Mouse (Mus musculus) adrenal gland (tissue): ENCODE results near the gene Inhbe.

Experiments
- intact Hi-C: fragments of 180-260 bp; cut with DNase I; formaldehyde crosslinking; loops from one replicate; pipeline ENCODE4 v1.15.1; 2025
- long read RNA-seq, 2 experiments: library from polyadenylated mRNA; unstranded; transcript quantifications; one replicate each; pipeline ENCODE4 v2.0.0; 2020; ENCODE audit warnings: borderline replicate concordance in 1 of 2; ENCODE audit not compliant: insufficient replicate concordance in 1 of 2

The Inhbe gene
- long read RNA-seq, experiment 1, result 0 reads
- long read RNA-seq, experiment 2, result 0 reads

DNA sequence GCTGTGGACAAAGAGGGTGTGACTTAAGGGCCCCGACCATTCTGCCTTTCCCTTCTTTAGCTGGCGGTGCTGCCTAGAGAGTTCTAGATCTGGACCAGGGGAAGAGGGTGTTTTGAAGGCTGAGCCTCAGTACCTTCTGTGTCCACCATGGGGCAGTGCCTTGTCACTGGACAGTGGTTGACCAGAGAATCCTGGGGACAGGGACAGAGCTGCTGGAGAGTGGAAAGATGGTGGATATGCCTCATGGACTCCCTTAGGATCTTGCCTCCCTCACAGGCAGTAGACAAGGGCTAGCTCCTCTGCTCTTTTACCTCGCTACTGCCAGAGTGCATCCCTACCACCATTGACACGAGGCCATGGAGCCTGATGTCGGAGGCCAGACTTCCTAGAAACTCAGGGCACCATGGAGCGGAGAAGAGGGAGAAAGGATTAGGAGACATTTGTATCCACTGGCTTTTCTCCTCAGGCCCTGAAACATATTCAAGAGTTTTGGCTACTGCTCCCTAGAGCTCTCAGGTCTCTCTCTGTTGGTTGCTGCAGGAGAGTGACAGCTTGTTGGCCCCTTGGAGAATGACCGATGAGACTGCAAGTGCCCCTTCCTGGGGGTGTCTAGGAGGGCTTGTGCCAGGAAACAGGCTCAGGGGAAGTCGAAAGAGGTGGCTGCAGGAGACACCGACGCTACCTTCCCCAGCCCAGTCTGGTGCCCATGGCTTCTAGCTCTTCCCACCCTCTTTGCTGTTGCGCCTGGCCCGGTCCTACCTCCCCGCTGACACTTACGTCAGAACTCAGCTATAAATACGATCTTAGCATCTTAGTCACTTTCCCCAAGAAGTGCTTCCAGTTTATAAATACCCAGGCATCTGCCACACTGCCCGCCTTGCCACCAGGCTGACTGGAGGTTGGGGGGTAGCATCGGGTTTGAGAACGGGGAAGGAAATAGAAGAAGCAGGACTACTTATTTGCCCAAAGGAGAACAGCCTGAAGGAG is at the start of gene Inhbe:
Gene Inhbe (minus strand): TSS at position 503 of the 987 bp plus-strand sequence.
- intact Hi-C loops, result loop anchor here (5.0 kb wide), 2 partner anchors 93 to 113 kb away; no protein-coding TSS in a partner anchor

DNA sequence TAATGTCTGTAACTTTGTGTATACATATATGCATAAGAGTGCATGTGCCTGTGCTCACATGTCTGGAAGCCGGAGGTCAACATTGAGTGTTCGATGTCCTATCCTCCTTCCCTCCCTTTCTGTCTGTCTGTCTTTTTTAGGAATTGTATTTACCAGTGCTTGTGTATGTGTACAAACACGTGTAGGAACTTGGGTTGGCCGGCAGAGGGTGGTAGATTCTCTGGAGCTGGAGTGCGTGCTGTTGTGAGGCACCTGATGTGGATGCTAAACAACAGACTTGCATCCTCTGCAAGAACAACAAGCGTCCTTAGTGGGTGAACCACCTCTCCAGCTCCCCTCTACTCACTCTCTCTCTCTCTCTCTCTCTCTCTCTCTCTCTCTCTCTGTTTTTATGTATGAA is 37.6 kb upstream of the Inhbe start:
- intact Hi-C loops, result no loop called here

DNA sequence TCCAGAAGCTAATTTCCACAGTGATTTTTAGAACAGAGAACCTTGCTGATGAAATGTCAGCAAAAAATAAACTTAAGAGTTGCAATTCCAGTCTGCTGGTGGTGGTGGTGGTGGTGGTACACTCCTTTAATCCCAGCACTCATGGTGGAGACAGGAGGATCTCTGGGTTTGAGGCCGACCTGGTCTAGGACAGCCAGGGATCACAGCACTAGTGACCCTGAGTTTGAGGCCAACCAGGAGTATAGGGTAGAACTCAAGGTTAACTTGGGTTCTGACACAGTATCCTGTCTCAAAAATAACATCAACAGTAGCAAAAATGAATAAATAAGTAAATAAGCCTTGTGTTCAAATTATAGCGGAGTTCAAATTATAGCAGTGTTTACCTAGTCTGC is 27.5 kb upstream of the Inhbe start:
- intact Hi-C loops, result no loop called here

DNA sequence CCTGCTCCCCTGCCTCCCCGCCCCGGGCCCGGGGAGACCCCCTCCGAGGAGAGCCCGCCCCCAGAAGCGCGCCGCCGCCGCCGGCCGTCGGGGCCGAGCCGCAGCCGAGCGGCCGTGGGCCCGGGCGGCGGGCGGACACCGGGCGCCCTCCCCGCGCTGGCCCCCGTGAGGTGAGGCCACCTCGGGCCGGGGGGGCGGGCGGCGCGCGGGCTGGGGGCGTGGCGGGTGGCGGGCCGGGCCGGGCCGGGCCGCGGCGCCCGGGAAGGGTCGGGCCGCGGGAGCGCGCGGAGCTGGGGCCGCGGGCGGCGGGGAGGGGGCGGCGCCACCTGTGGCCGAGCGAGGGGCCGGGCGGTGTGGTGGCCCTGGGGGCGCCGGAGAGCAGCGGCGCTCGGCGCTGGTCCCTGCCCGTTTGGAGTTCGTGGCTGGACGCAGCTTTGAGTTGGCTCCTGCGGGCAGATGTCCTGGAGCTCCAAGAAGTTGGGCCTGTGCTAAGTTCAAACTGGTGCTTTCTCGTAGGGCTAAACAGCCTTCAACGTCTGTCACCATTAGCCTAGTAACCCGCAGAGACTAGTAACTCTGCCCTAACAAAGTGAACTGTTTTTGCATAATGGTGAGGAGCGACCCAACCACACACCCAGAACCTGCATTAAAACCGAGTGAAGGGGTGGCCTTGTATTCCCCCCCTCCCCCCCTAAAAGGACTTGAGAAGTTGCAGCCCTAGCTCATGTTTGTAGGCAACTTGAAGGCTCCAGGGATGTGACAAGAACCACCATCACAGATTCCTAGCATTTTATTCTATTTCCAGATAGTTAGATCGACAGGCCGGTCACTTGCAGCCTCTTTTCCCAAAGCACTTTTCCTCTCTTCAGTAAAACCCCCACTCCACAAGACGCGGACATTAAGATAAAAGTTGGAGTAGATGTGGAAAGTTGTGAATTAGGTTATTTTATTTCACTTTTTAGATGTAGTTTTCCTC is 26.8 kb upstream of the Inhbe start:
- intact Hi-C loops, result no loop called here

DNA sequence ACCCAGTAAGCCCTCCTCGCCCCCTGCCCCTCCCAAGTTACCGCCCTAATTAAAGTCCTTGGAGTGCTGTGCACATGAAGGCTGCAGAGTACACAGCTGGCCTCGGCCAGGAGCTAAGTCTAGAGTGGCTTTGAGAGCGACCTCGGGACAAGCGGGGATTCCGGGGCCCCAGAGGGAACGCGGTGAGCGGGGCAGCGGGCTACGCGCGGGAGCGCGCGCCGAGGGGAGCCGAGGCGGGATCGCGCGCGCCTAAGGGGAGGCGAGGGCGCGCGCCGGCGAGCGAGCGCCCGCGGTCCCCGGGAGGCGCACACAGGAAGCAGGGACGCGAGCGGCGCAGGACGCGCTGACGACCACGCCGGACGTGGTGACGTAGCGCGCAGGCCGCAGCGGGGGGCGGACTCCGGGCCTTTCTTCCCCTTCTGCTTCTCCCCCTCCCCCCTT is 26.1 kb upstream of the Inhbe start, which contains the start of gene R3hdm2:
Gene R3hdm2 (plus strand): TSS at position 77 of the 441 bp plus-strand sequence.
- intact Hi-C loops, result no loop called here

DNA sequence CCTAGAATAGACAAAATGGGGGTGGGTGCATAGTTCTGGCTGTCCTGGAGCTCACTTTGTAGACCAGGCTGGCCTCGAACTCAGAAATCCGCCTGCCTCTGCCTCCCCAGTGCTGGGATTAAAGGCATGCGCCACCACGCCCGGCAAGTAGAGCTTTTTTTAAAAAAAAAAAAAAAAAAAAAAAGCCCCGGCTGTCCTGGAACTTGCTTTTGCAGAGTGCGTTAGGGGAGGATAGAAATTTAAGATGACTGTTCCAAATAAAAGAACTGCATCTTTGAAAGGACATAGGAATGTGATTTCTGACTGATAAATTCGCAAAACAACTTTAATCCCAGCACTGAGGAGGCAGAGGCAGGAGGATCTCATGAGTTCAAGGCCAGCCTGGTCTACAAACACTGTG is 25.4 kb upstream of the Inhbe start:
- intact Hi-C loops, result no loop called here

DNA sequence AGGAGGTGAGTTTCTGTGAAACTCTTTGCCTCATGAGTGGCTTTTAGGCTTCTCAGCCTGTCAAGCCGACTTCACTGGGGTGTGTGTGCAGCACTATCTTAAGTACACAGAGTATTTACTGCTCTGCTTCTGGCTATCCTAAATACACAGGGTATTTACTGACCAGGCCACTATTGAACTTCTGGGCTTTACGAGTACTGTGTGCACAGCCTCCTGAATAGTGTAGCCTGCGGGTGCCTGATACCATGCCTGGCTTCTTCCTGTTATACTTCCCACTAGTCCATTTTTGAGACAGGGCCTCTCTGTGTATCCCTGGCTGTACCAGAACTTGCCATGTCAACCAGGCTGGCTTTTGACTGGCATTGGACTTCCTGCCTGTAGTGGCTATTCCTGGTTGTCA is 23.5 kb upstream of the Inhbe start:
- intact Hi-C loops, result no loop called here

DNA sequence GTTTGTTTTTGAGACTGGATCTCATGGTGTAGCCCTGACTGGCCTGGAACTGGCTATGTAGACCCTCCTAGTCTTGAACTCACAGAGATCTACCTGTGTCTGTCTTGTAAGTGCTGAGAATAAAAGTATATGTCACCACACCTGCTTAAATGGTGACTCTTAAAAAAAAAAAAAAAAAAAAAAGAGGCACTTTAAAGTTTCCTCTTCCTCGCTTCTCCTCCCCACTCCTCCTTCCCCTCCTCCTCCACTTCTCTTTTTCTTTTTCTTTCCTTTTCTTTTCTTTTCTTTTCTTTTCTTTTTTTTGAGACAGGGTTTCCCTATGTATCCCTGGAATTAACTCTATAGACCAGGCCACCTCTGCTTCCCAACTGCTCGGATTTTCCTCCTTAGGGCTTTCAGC is 16.8 kb upstream of the Inhbe start:
- intact Hi-C loops, result no loop called here

DNA sequence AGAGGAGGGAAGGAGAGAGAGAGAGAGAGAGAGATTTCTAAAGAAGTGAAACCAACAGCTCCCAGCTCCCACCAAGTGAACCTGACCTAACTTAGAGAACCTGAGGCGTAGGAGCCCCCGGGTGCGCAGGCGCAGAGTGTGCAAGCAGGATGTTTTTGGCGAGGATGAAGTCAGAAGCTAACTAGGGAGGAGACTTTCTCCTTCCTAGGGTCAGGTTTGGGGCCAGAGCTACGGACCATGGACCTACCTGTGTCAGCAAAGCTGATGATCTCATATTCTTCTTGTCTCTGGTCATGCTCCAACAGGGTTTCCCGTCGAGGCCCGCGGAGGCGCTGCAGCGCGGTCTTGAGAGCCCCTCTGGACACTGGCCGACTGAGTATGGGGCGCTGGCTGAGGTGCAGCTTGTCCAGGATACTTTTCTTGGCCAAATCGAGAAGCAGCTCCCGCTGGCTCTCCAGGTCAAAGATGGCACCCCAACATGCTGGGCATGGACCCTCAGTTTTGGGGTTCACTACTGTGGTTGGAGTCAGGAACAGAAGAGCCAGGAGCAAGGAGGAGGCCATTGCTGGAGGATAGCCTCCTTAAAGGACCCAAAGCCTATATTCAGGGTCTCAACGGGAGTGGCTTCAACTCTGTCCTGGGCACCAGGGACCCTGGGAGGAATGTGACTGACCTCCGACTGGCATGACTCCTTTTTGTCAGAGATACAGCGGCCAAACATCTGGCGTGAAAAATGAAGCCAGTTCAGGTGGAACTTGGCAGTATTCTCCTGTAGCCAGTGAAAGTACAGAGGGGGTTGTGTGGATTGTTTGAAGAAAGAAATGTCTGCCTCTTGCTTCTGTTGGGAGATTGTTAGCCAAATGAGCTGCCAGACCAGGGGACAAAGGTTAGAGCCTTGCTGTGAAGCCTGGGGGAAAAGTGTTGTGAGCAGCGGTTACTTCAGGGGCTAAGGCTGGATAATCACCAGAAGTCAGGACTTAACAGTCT is 15.9 kb upstream of the Inhbe start, which contains the start of gene Inhbc:
Gene Inhbc (minus strand): TSS at position 598 of the 987 bp plus-strand sequence.
- intact Hi-C loops, result no loop called here

DNA sequence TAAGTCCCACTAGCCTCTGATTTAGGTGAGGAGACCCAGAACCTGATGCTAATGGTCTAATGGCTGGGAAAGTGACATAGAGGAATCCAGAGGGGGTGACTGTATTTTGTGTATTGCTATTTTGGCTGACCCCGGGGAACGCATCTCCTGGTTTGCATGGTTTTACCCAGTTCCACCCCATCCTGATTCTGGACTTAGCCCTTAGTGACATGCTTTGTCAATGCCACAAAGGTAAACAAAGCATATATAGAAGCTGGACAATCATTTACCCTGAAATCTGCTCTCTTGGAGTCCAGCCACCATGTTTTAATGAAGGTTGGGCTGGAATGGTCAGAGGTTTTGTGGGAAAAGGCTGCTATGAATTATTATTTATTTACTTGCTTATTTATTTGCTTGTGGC is 14.1 kb upstream of the Inhbe start:
- intact Hi-C loops, result no loop called here

DNA sequence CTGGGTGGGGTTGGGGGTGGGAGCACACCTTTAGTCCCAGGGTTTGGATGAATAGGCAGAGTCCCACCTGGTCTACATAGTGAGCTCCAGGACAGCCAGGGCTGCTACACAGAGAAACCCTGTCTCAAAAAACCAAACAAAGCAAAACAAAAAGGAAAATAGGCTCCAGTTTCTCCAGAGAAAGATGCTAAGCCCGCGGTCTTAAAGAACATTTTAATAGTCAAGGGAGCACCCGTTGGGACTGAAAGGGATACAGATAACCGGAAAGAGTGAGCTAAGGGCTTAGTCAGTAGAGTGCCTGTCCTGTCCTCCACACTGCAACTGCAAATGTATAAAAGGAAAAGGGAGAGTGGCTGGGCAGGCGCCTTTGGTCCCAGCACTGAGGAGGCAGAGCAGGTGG is 12.9 kb upstream of the Inhbe start:
- intact Hi-C loops, result no loop called here

DNA sequence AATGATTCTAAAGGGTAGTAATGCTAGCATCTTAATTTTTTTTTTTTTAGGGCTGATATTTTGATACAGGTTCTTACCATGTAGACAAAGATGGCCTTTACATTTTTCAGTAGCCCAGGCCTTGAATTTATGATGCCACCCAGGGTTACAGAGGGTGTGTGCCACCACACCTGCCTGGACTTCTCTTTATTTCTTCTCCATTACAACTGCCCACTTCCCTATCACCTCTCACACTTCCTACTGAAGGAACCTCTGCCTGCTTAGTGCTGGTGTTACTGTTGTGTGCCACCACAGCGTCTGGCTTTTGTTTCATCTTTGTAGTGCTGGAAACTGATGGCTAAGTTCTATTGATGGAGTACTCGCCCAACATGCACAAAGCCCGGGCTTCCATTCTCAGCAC is 6.5 kb upstream of the Inhbe start:
- intact Hi-C loops, result no loop called here

DNA sequence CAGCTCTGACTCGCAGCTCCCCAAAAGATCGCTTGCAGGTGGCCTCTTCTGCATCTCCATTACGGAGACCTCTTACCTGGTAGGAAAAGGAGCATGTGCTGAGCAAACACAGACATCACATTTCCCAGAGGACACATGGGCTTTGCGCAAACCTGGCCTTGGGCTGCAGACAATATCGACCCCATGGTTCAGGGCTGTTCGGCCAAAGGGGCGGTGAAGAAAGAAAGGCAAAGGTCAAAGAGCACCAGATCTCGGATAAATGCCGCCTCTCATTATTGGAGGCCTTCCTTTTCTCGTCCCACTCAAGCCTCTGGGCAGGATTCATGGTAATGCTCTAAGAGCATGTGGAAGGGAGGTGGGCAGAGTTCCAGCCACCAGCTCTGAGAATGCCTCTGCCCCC is 1.1 kb upstream of the Inhbe start:
- intact Hi-C loops, result no loop called here

DNA sequence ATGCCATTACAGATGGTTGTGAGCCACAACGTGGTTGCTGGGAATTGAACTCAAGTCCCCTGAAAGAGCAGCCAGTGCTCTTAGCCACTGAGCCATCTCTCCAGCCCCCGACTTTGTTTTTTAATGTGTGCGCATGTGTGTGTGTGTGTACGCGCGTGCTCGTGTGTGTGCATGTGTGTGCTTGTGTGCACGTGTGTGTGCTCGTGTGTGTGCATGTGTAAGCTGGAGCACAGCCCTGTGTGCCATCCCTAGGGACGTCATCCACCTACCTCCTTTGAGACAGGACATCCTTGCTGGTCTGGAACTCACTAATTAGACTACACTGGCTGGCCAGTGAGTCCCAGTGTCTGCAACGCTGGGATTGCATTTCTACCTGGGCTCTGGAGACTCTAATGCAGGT is 1.4 kb downstream of the Inhbe start:
- intact Hi-C loops, result loop anchor here (5.0 kb wide), 2 partner anchors 95 to 115 kb away; no protein-coding TSS in a partner anchor

DNA sequence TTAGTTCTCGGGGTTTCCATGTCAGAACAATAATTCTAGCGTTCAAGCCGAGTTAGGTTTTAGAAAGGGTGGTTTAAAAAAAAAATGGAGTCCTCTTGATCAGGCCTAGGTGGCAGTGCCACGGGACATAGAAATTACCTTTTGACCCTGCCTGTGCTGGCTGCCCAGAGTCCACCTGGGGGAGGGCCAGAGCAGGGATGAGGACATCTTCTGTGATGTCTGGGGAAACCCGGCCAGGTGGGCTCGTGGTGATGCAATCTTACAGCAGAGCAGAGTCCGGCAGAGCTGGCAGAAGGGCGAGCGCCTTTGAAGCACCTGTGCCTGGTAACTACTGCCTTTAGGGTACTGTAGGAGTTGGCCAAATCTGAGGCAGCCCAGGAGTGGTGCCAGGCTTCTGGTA is 2.0 kb downstream of the Inhbe start:
- intact Hi-C loops, result loop anchor here (5.0 kb wide), 2 partner anchors 95 to 115 kb away; no protein-coding TSS in a partner anchor

DNA sequence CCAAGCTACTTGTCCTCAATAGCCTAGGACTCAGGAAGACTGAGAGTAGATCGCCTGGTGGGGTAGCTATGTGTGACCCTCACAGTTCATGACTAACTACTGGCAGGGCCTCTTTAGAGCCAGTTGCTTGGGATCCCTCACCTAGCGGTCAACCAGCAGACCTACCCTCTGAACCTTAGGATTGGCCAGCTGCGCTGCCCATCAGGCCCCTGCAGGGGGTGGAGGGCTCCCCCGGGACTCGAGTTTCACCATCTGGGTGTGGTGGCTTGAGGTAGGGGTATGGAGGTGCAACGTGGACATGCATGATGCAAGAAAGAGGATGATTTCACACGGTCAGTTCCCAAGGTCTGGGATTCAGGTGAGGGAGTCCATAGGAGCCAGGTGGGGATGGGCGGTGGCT is 2.5 kb downstream of the Inhbe start:
- intact Hi-C loops, result loop anchor here (5.0 kb wide), 2 partner anchors 96 to 116 kb away; no protein-coding TSS in a partner anchor

DNA sequence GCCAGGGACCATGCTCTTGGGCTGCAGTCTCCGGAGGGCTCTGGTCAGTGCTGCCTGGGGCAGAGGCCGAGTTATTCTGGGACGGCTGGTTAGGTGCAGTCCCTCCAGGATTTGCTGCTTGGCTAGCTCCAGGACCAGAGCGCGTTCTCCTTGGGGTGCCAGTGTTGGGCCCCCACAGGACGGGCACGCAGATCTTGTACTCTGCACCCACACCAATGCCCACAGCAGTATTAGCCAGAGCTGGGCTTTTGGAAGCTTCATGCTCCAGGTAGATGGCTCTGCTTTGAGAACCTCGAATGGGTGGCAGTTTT is 3.0 kb downstream of the Inhbe start:
- intact Hi-C loops, result loop anchor here (5.0 kb wide), 2 partner anchors 96 to 116 kb away; no protein-coding TSS in a partner anchor

DNA sequence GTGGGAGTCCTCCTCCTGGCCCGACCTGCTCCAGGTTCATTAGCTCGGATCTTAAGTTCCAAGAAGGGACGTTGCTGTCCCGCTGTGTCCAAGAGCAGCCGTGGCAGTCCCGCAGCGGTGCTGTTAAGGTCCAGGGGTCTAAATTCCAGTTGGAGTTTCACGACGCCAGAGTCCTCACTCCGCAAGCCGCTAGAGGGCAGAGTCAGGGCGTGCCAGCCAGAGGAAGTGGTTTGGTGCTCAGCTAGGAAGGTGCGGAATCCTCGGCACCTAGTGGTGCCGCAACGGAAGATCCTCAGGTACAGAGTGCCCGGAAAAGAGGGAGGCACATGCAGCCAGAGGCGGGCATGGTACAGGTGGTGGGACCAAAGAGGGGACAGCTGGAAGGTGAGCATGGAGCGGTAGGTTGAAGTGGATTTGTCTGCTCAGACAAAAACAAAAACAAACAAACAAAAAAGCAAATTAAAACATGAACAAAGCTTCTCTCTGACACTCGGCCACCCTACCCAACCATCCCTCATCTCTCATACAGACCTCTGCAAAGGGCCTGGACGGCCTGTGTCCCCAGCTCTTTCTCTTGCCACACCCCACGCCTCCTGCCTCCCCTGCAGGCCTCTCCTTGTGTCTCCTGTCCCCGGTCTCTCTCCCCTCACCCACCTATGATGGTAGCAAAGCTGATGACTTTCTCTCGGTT is 3.5 kb downstream of the Inhbe start:
- intact Hi-C loops, result loop anchor here (5.0 kb wide), 2 partner anchors 97 to 117 kb away; no protein-coding TSS in a partner anchor

DNA sequence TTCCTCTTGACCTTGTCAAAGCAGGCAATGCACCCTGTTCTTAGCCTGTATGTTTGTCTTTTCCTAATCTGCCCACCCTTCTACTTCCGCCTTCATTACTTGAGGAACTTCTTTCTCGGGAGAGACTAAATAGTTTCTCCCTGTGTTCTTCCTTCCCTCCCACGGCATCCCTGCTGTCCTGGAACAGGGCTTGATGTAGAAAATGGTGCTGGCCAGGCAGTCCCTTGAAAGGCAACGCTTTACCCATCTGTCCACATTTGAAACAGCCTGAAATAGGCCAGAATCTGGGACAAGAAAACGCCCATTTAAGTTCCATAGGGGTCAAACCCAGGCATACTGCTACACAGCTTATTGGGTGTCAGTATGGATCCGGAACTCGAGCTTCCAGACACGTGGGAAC is 4.4 kb downstream of the Inhbe start:
- intact Hi-C loops, result loop anchor here (5.0 kb wide), 2 partner anchors 97 to 117 kb away; no protein-coding TSS in a partner anchor
